Mouse (Mus musculus) megakaryocyte progenitor cell, adult 5-6 weeks (primary cell): ENCODE measurements at regions not wholly inside any gene's neighbourhood (a gene's known extent, or its start where the extent isn't known, plus 50 kb on each side); places are given as distances from the start of the nearest gene placed in this dataset.
"Not testable (repeated sequence)": the region's sequence is repeated elsewhere in the genome, so short reads cannot be mapped to it uniquely, and the experiment has no call there.

ENCODE experiments used
- ATAC-seq: replicated peaks from 2 replicates; pipeline ENCODE4 v1.8.0; 2016; ENCODE audit warnings: mild to moderate bottlenecking, moderate TSS enrichment, inconsistent platforms; ENCODE audit not compliant: poor library complexity

GRCm38 (mm10) chr8:126877039-126877365 lies 68.6 kb downstream of the Tomm20 start:
- ATAC-seq = no peak

GRCm38 (mm10) chr8:126876300-126877038 lies 69.2 kb downstream of the Tomm20 start:
- 0 out of 2 replicates have a peak, but pooled peaks have one; percentile 9 for ATAC-seq

GRCm38 (mm10) chr8:126875491-126876155 lies 70.0 kb downstream of the Tomm20 start:
- ATAC-seq = no peak

GRCm38 (mm10) chr8:126874846-126875245 lies 70.8 kb downstream of the Tomm20 start:
- ATAC-seq = no peak

GRCm38 (mm10) chr8:126874126-126874730 lies 71.4 kb downstream of the Tomm20 start:
- no peak for ATAC-seq

GRCm38 (mm10) chr8:126873306-126873705 lies 72.3 kb downstream of the Tomm20 start:
- ATAC-seq = no peak

- no peak for ATAC-seq
Measured at GRCm38 (mm10) chr8:126872574-126872973, 73.1 kb downstream of the Tomm20 start.

GRCm38 (mm10) chr8:126872133-126872532 lies 73.5 kb downstream of the Tomm20 start:
- no peak for ATAC-seq

- no peak for ATAC-seq
Measured at GRCm38 (mm10) chr8:126869464-126869850, 76.2 kb downstream of the Tomm20 start.

GRCm38 (mm10) chr8:126868831-126869463 lies 76.7 kb downstream of the Tomm20 start:
- peak; percentile 46 for ATAC-seq

- peak; percentile 54 for ATAC-seq
Measured at GRCm38 (mm10) chr8:126867121-126867988, 78.3 kb downstream of the Tomm20 start.

GRCm38 (mm10) chr8:126864314-126864948 lies 81.2 kb downstream of the Tomm20 start:
- ATAC-seq = no peak

GRCm38 (mm10) chr8:126863661-126864060 lies 82.0 kb downstream of the Tomm20 start:
- ATAC-seq = not testable (repeated sequence)

- ATAC-seq = no peak
Measured at GRCm38 (mm10) chr8:126861754-126862153, 83.9 kb downstream of the Tomm20 start.

- no peak for ATAC-seq
Measured at GRCm38 (mm10) chr8:126860630-126861029, 85.0 kb downstream of the Tomm20 start.

- ATAC-seq = peak; percentile 62
Measured at GRCm38 (mm10) chr8:126859706-126860424, 85.8 kb downstream of the Tomm20 start.

- peak; percentile 45 for ATAC-seq
Measured at GRCm38 (mm10) chr8:126857307-126858203, 88.1 kb downstream of the Tomm20 start.

- ATAC-seq = no peak
Measured at GRCm38 (mm10) chr8:126855914-126856313, 89.7 kb downstream of the Tomm20 start.
